Mouse (Mus musculus) B cell, adult (primary cell): ENCODE measurements around the gene Cdc42. TPM values are rescaled to one million over a fixed set of nuclear protein-coding genes. Genes with fewer than 3 reads are reported as not detected.

Experiments used
- total RNA-seq: library from RNA; stranded (reverse); gene quantifications from 4 replicates; pipeline ENCODE4 v1.2.4, GENCODE M21; 2023; ENCODE audit not compliant: inconsistent age

The Cdc42 gene
- 462 to 495 TPM (median 482 TPM) in 4 replicates for total RNA-seq

GRCm38 (mm10) chr4:137357517-137358254, at the start of gene Cdc42:
Gene Cdc42 (minus strand): TSS chr4:137357720.

DNA sequence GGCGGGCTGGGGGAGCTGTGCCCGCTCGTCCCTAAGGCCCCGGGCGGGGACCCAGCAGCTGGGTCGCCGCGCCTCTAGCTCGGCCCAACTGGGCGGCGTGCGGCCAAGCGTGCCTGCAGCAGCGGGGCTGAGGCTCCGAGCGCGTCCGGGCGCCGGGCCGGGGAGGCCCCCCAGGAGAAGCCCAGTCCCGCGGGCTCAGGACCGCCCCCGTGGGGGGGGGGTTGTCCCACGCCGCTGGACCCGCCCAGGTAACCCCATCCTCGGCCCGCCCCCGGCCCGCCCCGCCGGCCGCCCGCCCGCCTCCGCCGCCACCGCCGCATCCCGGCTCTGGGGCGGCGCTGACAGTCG, 80.4 kb downstream of the Cdc42 start, which contains the start of gene Wnt4:
TSS of gene Wnt4 (plus strand) at position 324 of the 348 bp plus-strand sequence.

Other genes starting within 250 kb of the Cdc42 start
- 0.21 TPM in 1 of 4 replicates, not detected in the others for gene Wnt4, start 80.2 kb downstream of the Cdc42 start, total RNA-seq
- not detected in 4 replicates for gene Cela3a, start 52.1 kb upstream of the Cdc42 start, total RNA-seq
- gene Cela3b, start 72.8 kb upstream of the Cdc42 start, total RNA-seq = 0.96 to 1.3 TPM in 2 of 4 replicates, not detected in the others
- gene 1700013G24Rik, start 95.6 kb upstream of the Cdc42 start, total RNA-seq = not detected in 4 replicates
- 1.3 to 3.0 TPM (median 1.7 TPM) in 4 replicates for gene Hspg2, start 111.0 kb upstream of the Cdc42 start, total RNA-seq
- gene Ldlrad2, start 216.8 kb upstream of the Cdc42 start, total RNA-seq = not detected in 4 replicates
- gene Usp48, start 236.0 kb upstream of the Cdc42 start, total RNA-seq = 217 to 247 TPM (median 231 TPM) in 4 replicates